Mouse (Mus musculus): ENCODE measurements around the gene Pidd1. TPM values are rescaled to one million over a fixed set of nuclear protein-coding genes. Genes with fewer than 3 reads are reported as not detected.

The Pidd1 gene
- polyA plus RNA-seq, 1 experiment = 7.1 TPM

GRCm38 (mm10) chr7:141461521-141462332 lies 17.9 kb upstream of the Pidd1 start:
- DNase-seq = peak; percentile 62
- peaks cover 35% of the 10 kb centered on the region for H3K4me1 ChIP-seq (ENCODE audit: control insufficient read depth, insufficient read depth, low read length)
- TF ChIP-seq POLR2A (IDR thresholded peaks at IDR 0.05; ENCODE audit: borderline replicate concordance, extremely low read depth, low read depth, low read length) (peak; percentile 60; the same call in 1 of the 2 replicates), CTCF (IDR thresholded peaks at IDR 0.05; ENCODE audit: insufficient read depth, low read length) (no peak)

GRCm38 (mm10) chr7:141460391-141461113 lies 16.7 kb upstream of the Pidd1 start, which contains the start of gene Cracr2b:
TSS of gene Cracr2b (plus strand) at chr7:141461094.
- H3K4me1 ChIP-seq (ENCODE audit: control insufficient read depth, insufficient read depth, low read length) = peaks cover 34% of the 10 kb centered on the region
- TF ChIP-seq CTCF (IDR thresholded peaks at IDR 0.05; ENCODE audit: insufficient read depth, low read length) = no peak
- peak; percentile 76; the same call in 1 of the 2 replicates for TF ChIP-seq POLR2A (IDR thresholded peaks at IDR 0.05; ENCODE audit: borderline replicate concordance, extremely low read depth, low read depth, low read length)
- peak; percentile 71 for DNase-seq
- peak within 1 kb of the TSS; percentile 85 for H3K4me3 ChIP-seq (replicated peaks; ENCODE audit: extremely low read depth, low read depth, low read length)
- WGBS = 33% methylated on average over 15 of the region's 15 CpGs

More at GRCm38 (mm10) chr7:141461521-141462332, 17.9 kb upstream of the Pidd1 start:
- peak overlapping the region; percentile 85 for H3K4me3 ChIP-seq (replicated peaks; ENCODE audit: extremely low read depth, low read depth, low read length)
- 2% methylated on average over 58 of the region's 59 CpGs for WGBS

GRCm38 (mm10) chr7:141460001-141460390 lies 16.2 kb upstream of the Pidd1 start:
- H3K4me1 ChIP-seq (ENCODE audit: control insufficient read depth, insufficient read depth, low read length) = peaks cover 30% of the 10 kb centered on the region
- TF ChIP-seq CTCF (IDR thresholded peaks at IDR 0.05; ENCODE audit: insufficient read depth, low read length) (no peak), POLR2A (IDR thresholded peaks at IDR 0.05; ENCODE audit: borderline replicate concordance, extremely low read depth, low read depth, low read length) (no peak)
- 42% methylated on average over 5 of the region's 5 CpGs for WGBS
- H3K4me3 ChIP-seq (replicated peaks; ENCODE audit: extremely low read depth, low read depth, low read length) = no peak overlapping the region
- peak; percentile 27 for DNase-seq

GRCm38 (mm10) chr7:141459301-141459711 lies 15.5 kb upstream of the Pidd1 start:
- Histone ChIP-seq H3K4me3 (replicated peaks; ENCODE audit: extremely low read depth, low read depth, low read length) (no peak overlapping the region), H3K4me1 (ENCODE audit: control insufficient read depth, insufficient read depth, low read length) (peaks cover 29% of the 10 kb centered on the region)
- 87% methylated on average over 17 of the region's 17 CpGs for WGBS
- no peak; the same call in 1 of the 2 replicates for TF ChIP-seq POLR2A (IDR thresholded peaks at IDR 0.05; ENCODE audit: borderline replicate concordance, extremely low read depth, low read depth, low read length)
- no peak for TF ChIP-seq CTCF (IDR thresholded peaks at IDR 0.05; ENCODE audit: insufficient read depth, low read length)
- no peak for DNase-seq

GRCm38 (mm10) chr7:141458661-141459060 lies 14.8 kb upstream of the Pidd1 start:
- Histone ChIP-seq H3K4me3 (replicated peaks; ENCODE audit: extremely low read depth, low read depth, low read length) (no peak overlapping the region), H3K4me1 (ENCODE audit: control insufficient read depth, insufficient read depth, low read length) (peaks cover 28% of the 10 kb centered on the region)
- TF ChIP-seq CTCF (IDR thresholded peaks at IDR 0.05; ENCODE audit: insufficient read depth, low read length) = no peak
- no peak for TF ChIP-seq POLR2A (IDR thresholded peaks at IDR 0.05; ENCODE audit: borderline replicate concordance, extremely low read depth, low read depth, low read length)
- 89% methylated on average over 11 of the region's 11 CpGs for WGBS
- no peak for DNase-seq

DNA sequence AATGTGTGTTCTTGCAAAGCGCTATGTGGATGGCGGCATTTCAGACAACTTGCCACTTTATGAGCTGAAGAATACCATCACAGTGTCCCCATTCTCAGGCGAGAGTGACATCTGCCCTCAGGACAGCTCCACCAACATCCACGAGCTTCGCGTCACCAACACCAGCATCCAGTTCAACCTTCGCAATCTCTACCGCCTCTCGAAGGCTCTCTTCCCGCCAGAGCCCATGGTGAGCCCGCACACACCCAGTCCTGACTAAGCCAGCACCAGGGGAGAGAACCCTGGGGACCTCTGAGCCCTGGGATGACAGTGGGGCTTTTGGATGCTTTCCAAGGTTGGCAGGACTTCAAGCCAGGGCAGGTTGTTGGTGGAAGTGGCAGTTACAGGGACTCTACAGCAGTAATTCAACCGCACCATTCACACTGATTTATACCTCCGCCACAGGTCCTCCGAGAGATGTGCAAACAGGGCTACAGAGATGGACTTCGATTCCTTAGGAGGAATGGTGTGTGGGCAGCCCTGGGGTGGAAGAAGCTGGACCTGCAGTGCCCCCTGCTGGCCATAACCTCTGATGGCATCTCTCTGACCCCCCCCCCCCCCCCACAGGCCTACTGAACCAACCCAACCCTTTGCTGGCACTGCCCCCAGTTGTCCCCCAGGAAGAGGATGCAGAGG lies 14.3 kb upstream of the Pidd1 start:
- DNase-seq = peak; percentile 53
- TF ChIP-seq POLR2A (IDR thresholded peaks at IDR 0.05; ENCODE audit: borderline replicate concordance, extremely low read depth, low read depth, low read length) (no peak), CTCF (IDR thresholded peaks at IDR 0.05; ENCODE audit: insufficient read depth, low read length) (peak; percentile 67)

GRCm38 (mm10) chr7:141457236-141457635 lies 13.4 kb upstream of the Pidd1 start:
- whole genome bisulfite sequencing = 86% methylated on average over 14 of the region's 14 CpGs
- H3K4me3 ChIP-seq (replicated peaks; ENCODE audit: extremely low read depth, low read depth, low read length) = no peak overlapping the region

More for the DNA sequence above, 14.3 kb upstream of the Pidd1 start:
- H3K4me3 ChIP-seq (replicated peaks; ENCODE audit: extremely low read depth, low read depth, low read length) = no peak overlapping the region
- 77% methylated on average over 15 of the region's 15 CpGs for WGBS
- H3K4me1 ChIP-seq (ENCODE audit: control insufficient read depth, insufficient read depth, low read length) = peaks cover 23% of the 10 kb centered on the region

GRCm38 (mm10) chr7:141456739-141457138 lies 12.9 kb upstream of the Pidd1 start:
- Histone ChIP-seq H3K4me3 (replicated peaks; ENCODE audit: extremely low read depth, low read depth, low read length) (peak overlapping the region; percentile 26), H3K4me1 (ENCODE audit: control insufficient read depth, insufficient read depth, low read length) (peaks cover 22% of the 10 kb centered on the region)
- TF ChIP-seq CTCF (IDR thresholded peaks at IDR 0.05; ENCODE audit: insufficient read depth, low read length) (no peak), POLR2A (IDR thresholded peaks at IDR 0.05; ENCODE audit: borderline replicate concordance, extremely low read depth, low read depth, low read length) (no peak)
- DNase-seq = peak; percentile 53
- 40% methylated on average over 6 of the region's 6 CpGs for WGBS

More at GRCm38 (mm10) chr7:141457236-141457635, 13.4 kb upstream of the Pidd1 start:
- TF ChIP-seq POLR2A (IDR thresholded peaks at IDR 0.05; ENCODE audit: borderline replicate concordance, extremely low read depth, low read depth, low read length) (no peak), CTCF (IDR thresholded peaks at IDR 0.05; ENCODE audit: insufficient read depth, low read length) (no peak)
- peaks cover 22% of the 10 kb centered on the region for H3K4me1 ChIP-seq (ENCODE audit: control insufficient read depth, insufficient read depth, low read length)
- DNase-seq = no peak

Data from lung, adult 2 months (tissue).